Mouse (Mus musculus) heart, embryonic 11.5 days (tissue): ENCODE measurements at regions not wholly inside any gene's neighbourhood (a gene's known extent, or its start where the extent isn't known, plus 50 kb on each side); places are given as distances from the start of the nearest gene placed in this dataset.

Source experiments
- ATAC-seq: fragments of 200-750 bp; cut with Nextera tagmentation; replicated peaks from 2 replicates; pipeline ENCODE4 v1.8.0; 2017; ENCODE audit warnings: moderate library complexity; ENCODE audit not compliant: insufficient number of reproducible peaks, low FRiP score, low TSS enrichment
- H3K27ac ChIP-seq: fragments of 300-500 bp; sonication (generic); 2 replicates; pipeline ENCODE4 v1.5.1; 2014; ENCODE audit warnings: mild to moderate bottlenecking, low read depth, low read length
- H3K27me3 ChIP-seq: fragments of 300-500 bp; sonication (generic); 2 replicates; pipeline ENCODE4 v1.6.1; 2014; ENCODE audit warnings: mild to moderate bottlenecking, low read length, mixed read lengths; ENCODE audit not compliant: control insufficient read depth, insufficient read depth
- H3K36me3 ChIP-seq: fragments of 300-500 bp; sonication (generic); 2 replicates; pipeline ENCODE4 v1.6.1; 2014; ENCODE audit warnings: mild to moderate bottlenecking, low read length, moderate library complexity, mixed read lengths; ENCODE audit not compliant: control insufficient read depth, insufficient read depth
- H3K4me1 ChIP-seq: fragments of 300-500 bp; sonication (generic); 2 replicates; pipeline ENCODE4 v1.6.1; 2014; ENCODE audit warnings: low read length; ENCODE audit not compliant: control insufficient read depth, insufficient read depth
- H3K4me2 ChIP-seq: fragments of 300-500 bp; sonication (generic); 2 replicates; pipeline ENCODE4 v1.6.1; 2014; ENCODE audit warnings: mild to moderate bottlenecking, moderate library complexity
- H3K4me3 ChIP-seq: fragments of 300-500 bp; sonication (generic); 2 replicates; pipeline ENCODE4 v1.5.1; 2014; ENCODE audit warnings: low read depth, low read length
- H3K9ac ChIP-seq: fragments of 300-500 bp; sonication (generic); 2 replicates; pipeline ENCODE4 v1.6.1; 2014; ENCODE audit warnings: mild to moderate bottlenecking, low read depth, low read length, moderate library complexity
- H3K9me3 ChIP-seq: fragments of 300-500 bp; sonication (generic); replicated peaks from 2 replicates; pipeline ENCODE4 v1.6.1; 2016; ENCODE audit warnings: low read length; ENCODE audit not compliant: control insufficient read depth
- WGBS: fragments of 180-500 bp; shearing (Covaris S2); extraction: QIAGEN DNeasy Blood & Tissue Kit; methylation state at CpG from one replicate; pipeline ENCODE4 v1.1.7; 2014; ENCODE audit not compliant: insufficient replicate concordance; 5-methylcytosine and 5-hydroxymethylcytosine counted together

GRCm38 (mm10) chr3:145705317-145705716 lies 53.2 kb upstream of the Ddah1 start:
- H3K4me2 ChIP-seq = no peak overlapping the region
- no peak overlapping the region for H3K9ac ChIP-seq
- ATAC-seq = peak; percentile 48
- no peaks in the 10 kb centered on the region for H3K9me3 ChIP-seq
- peaks cover 34% of the 10 kb centered on the region for H3K4me1 ChIP-seq
- no peaks in the 10 kb centered on the region for H3K36me3 ChIP-seq
- 30% methylated on average over 5 of the region's 5 CpGs for WGBS
- no peak overlapping the region for H3K4me3 ChIP-seq
- no peaks in the 10 kb centered on the region for H3K27me3 ChIP-seq
- peak overlapping the region; percentile 94 for H3K27ac ChIP-seq

- Histone ChIP-seq H3K9me3 (no peaks in the 10 kb centered on the region), H3K27me3 (no peaks in the 10 kb centered on the region), H3K4me1 (peaks cover 34% of the 10 kb centered on the region), H3K27ac (peak overlapping the region; percentile 94), H3K9ac (0 out of 2 replicates have a peak overlapping the region, but pooled peaks have one; percentile 39), H3K4me3 (no peak overlapping the region), H3K4me2 (peak overlapping the region; percentile 5; the same call in 1 of the 2 replicates), H3K36me3 (no peaks in the 10 kb centered on the region)
- 16% methylated on average over 9 of the region's 9 CpGs for WGBS
- ATAC-seq = 0 out of 2 replicates have a peak, but pooled peaks have one; percentile 48
Observed at GRCm38 (mm10) chr3:145704054-145704453, 54.3 kb upstream of the Ccn1 start.

- H3K4me3 ChIP-seq = no peak overlapping the region
- H3K4me1 ChIP-seq = peaks cover 34% of the 10 kb centered on the region
Observed at GRCm38 (mm10) chr3:145703411-145703924, 53.7 kb upstream of the Ccn1 start.

GRCm38 (mm10) chr3:145702739-145703138 lies 53.0 kb upstream of the Ccn1 start:
- H3K9ac ChIP-seq = no peak overlapping the region
- no peak overlapping the region for H3K4me3 ChIP-seq
- H3K27ac ChIP-seq = peak overlapping the region; percentile 94
- no peaks in the 10 kb centered on the region for H3K36me3 ChIP-seq
- no peak for ATAC-seq
- H3K9me3 ChIP-seq = no peaks in the 10 kb centered on the region
- no peaks in the 10 kb centered on the region for H3K27me3 ChIP-seq
- 49% methylated on average over 5 of the region's 5 CpGs for WGBS
- peaks cover 34% of the 10 kb centered on the region for H3K4me1 ChIP-seq
- H3K4me2 ChIP-seq = no peak overlapping the region

More at GRCm38 (mm10) chr3:145703411-145703924, 53.7 kb upstream of the Ccn1 start:
- Histone ChIP-seq H3K27ac (peak overlapping the region; percentile 94), H3K4me2 (peak overlapping the region; percentile 48), H3K9me3 (no peaks in the 10 kb centered on the region), H3K27me3 (no peaks in the 10 kb centered on the region), H3K9ac (peak overlapping the region; percentile 50; the same call in 1 of the 2 replicates), H3K36me3 (no peaks in the 10 kb centered on the region)
- 11% methylated on average over 11 of the region's 11 CpGs for WGBS
- peak; percentile 54 for ATAC-seq

GRCm38 (mm10) chr3:145701945-145702344 lies 52.2 kb upstream of the Ccn1 start:
- Histone ChIP-seq H3K9ac (no peak overlapping the region), H3K36me3 (no peaks in the 10 kb centered on the region), H3K4me3 (no peak overlapping the region), H3K27ac (no peak overlapping the region), H3K4me2 (no peak overlapping the region), H3K27me3 (no peaks in the 10 kb centered on the region), H3K4me1 (peaks cover 31% of the 10 kb centered on the region), H3K9me3 (no peaks in the 10 kb centered on the region)
- 72% methylated on average over 6 of the region's 6 CpGs for WGBS
- ATAC-seq = no peak
